Mouse (Mus musculus): Measurements from ENCODE around the gene Hoxa1.

Hoxa1 gene

DNA sequence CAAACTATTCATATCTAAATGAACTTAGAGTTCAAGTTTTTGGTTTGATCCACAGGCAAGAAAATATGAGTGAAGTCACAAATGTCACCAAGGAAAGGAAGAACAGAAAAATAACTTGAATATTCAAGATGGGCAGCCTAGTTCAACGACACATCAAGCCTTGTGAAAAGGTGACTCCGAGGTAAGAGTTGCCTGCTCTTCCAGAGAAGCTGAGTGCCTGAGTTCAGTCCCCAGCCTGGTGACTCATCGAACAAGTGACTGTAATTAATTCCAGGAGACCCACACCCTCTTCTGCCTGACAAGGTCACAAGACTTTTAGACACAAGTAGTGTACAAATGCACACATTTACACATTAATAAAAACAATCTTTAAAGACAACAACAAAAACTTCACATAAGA, 51.4 kb downstream of the Hoxa1 start:
- DNase-seq (ENCODE audit: extremely low spot score, low read depth, low spot score) = no peak

DNA sequence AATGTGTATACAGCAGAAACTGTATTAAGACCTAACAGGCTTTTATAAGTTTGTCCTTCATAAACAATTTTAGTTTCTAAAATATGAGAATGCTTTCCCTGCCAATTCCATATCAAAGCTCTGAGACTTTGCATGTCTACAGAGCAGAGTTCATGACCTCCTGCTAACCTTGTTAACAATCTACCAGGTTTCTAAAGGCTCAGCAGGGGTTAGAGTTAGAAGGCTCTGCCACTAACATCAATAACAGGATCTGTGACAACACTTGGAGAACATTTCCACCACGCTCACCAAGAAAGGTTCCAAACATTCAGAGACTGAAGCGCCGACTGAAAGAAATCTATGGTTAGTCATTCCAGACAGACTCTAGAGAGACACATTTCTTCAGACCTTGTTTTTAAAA, 51.9 kb downstream of the Hoxa1 start:
- no peak for DNase-seq (ENCODE audit: extremely low spot score, low read depth, low spot score)
